ENCODE assay signal across 18 mouse cellular contexts in genomic region chr7:45308551-45309240, GRCm38 (mm10). TPM values are rescaled to one million over a fixed set of nuclear protein-coding genes. Genes with fewer than 3 reads are reported as not detected.
A peak's percentile ranks its signal among the peaks of the same experiment; 100 is the strongest.
DNase-seq lines count a peak whose midpoint lies in the region; ATAC-seq and TF ChIP-seq lines count a peak whose summit lies in the region.
"Had no signal": no experiment of that assay in that cellular context is flagged by ENCODE, and none has a peak within 500 bp of the region (broad histone marks: within the 10 kb centered on the region; RNA-seq: fewer than 3 reads in every experiment).

No protein-coding gene starts in this region.

- H3K27ac ChIP-seq in hindbrain, embryonic 10.5 days, result peak overlapping the region; percentile 70
- no peak overlapping the region for H3K27ac ChIP-seq in hindbrain, embryonic 16.5 days (ENCODE audit: low read depth, low read length)
- H3K27ac ChIP-seq in midbrain, embryonic 11.5 days (ENCODE audit: low read depth, low read length), result no peak overlapping the region
- H3K27ac ChIP-seq in midbrain, embryonic 14.5 days (replicated peaks; ENCODE audit: low read depth, low read length), result no peak overlapping the region
- H3K27ac ChIP-seq in ES-Bruce4 (ENCODE audit: insufficient read depth, low read length), result no peak overlapping the region
- H3K27ac ChIP-seq: forebrain, embryonic 15.5 days; lung, embryonic 15.5 days had no signal

- no peak overlapping the region for H3K4me2 ChIP-seq in hindbrain, embryonic 16.5 days (ENCODE audit: low read length)
- no peak overlapping the region for H3K4me2 ChIP-seq in midbrain, embryonic 11.5 days
- H3K4me2 ChIP-seq in midbrain, embryonic 14.5 days (ENCODE audit: low read length), result no peak overlapping the region
- H3K4me2 ChIP-seq: forebrain, embryonic 15.5 days; lung, embryonic 15.5 days had no signal

- TF ChIP-seq EP300 in ES-Bruce4 (IDR thresholded peaks at IDR 0.05; ENCODE audit: insufficient read depth, low read depth, low read length), result no peak

- no peak for DNase-seq in hindbrain, embryonic 10.5 days (ENCODE audit: low spot score)
- no peak for DNase-seq in midbrain, embryonic 11.5 days (ENCODE audit: low spot score, missing footprints)
- DNase-seq in midbrain, embryonic 14.5 days, result no peak
- no peak for DNase-seq in urinary bladder, postnatal 14 days (ENCODE audit: low spot score)
- no peak for DNase-seq in layer of hippocampus, adult 9-11 months

- peaks cover 40% of the 10 kb centered on the region for H3K4me1 ChIP-seq in hindbrain, embryonic 10.5 days (replicated peaks)
- peaks cover 11% of the 10 kb centered on the region for H3K4me1 ChIP-seq in hindbrain, embryonic 16.5 days (ENCODE audit: control insufficient read depth, insufficient read depth, low read depth, low read length)
- peaks cover 12% of the 10 kb centered on the region for H3K4me1 ChIP-seq in midbrain, embryonic 11.5 days (ENCODE audit: control insufficient read depth, insufficient read depth, low read length)
- peaks cover 12% of the 10 kb centered on the region for H3K4me1 ChIP-seq in midbrain, embryonic 14.5 days (ENCODE audit: control insufficient read depth, insufficient read depth, low read length)
- no peaks in the 10 kb centered on the region for H3K4me1 ChIP-seq in ES-Bruce4 (ENCODE audit: control insufficient read depth, insufficient read depth, low read length)

- no peak overlapping the region for H3K9ac ChIP-seq in hindbrain, embryonic 16.5 days (ENCODE audit: low read depth, low read length)
- peak overlapping the region; percentile 16; the same call in 1 of the 2 replicates for H3K9ac ChIP-seq in midbrain, embryonic 11.5 days (ENCODE audit: low read length)
- H3K9ac ChIP-seq in midbrain, embryonic 14.5 days (replicated peaks; ENCODE audit: low read length), result no peak overlapping the region; the same call in 1 of the 2 replicates
- no peak overlapping the region; the same call in 1 of the 2 replicates for H3K9ac ChIP-seq in ES-Bruce4 (ENCODE audit: low read depth, poor library complexity, severe bottlenecking)
- H3K9ac ChIP-seq: forebrain, embryonic 15.5 days; lung, embryonic 15.5 days had no signal

- WGBS in hindbrain, embryonic 10.5 days, result 66% methylated on average over 15 of the region's 15 CpGs
- WGBS in hindbrain, embryonic 16.5 days, result 69% methylated on average over 15 of the region's 15 CpGs
- WGBS in midbrain, embryonic 11.5 days, result 66% methylated on average over 15 of the region's 15 CpGs
- WGBS in midbrain, embryonic 14.5 days, result 66% methylated on average over 15 of the region's 15 CpGs

- TF ChIP-seq CTCF in ES-Bruce4 (IDR thresholded peaks at IDR 0.05; ENCODE audit: low read depth, low read length), result no peak

- H3K36me3 ChIP-seq in hindbrain, embryonic 10.5 days, result no peaks in the 10 kb centered on the region
- H3K36me3 ChIP-seq in hindbrain, embryonic 16.5 days (ENCODE audit: control insufficient read depth, insufficient read depth, low read length), result peaks cover 5% of the 10 kb centered on the region; the same call in 1 of the 2 replicates
- H3K36me3 ChIP-seq in midbrain, embryonic 11.5 days (ENCODE audit: control insufficient read depth, insufficient read depth, low read length), result no peaks in the 10 kb centered on the region
- H3K36me3 ChIP-seq in midbrain, embryonic 14.5 days (ENCODE audit: control insufficient read depth, insufficient read depth, low read length), result no peaks in the 10 kb centered on the region
- H3K36me3 ChIP-seq in ES-Bruce4 (ENCODE audit: control insufficient read depth, insufficient read depth, low read length, poor library complexity, severe bottlenecking), result peaks cover 2% of the 10 kb centered on the region; the same call in 1 of the 2 replicates
- H3K36me3 ChIP-seq: forebrain, embryonic 15.5 days; lung, embryonic 15.5 days had no signal

- TF ChIP-seq POLR2A in ES-Bruce4 (IDR thresholded peaks at IDR 0.05; ENCODE audit: insufficient read depth, low read length), result no peak

- H3K27me3 ChIP-seq in hindbrain, embryonic 10.5 days (ENCODE audit: insufficient read depth, poor library complexity, severe bottlenecking), result peaks cover 10% of the 10 kb centered on the region; the same call in 1 of the 2 replicates
- no peaks in the 10 kb centered on the region for H3K27me3 ChIP-seq in hindbrain, embryonic 16.5 days (replicated peaks; ENCODE audit: control insufficient read depth, insufficient read depth, low read length)
- H3K27me3 ChIP-seq in midbrain, embryonic 11.5 days (ENCODE audit: control insufficient read depth, insufficient read depth, low read length), result no peaks in the 10 kb centered on the region
- no peaks in the 10 kb centered on the region for H3K27me3 ChIP-seq in midbrain, embryonic 14.5 days (ENCODE audit: control insufficient read depth, insufficient read depth, low read length)
- H3K27me3 ChIP-seq in ES-Bruce4 (ENCODE audit: control insufficient read depth, insufficient read depth, low read length, poor library complexity, severe bottlenecking), result no peaks in the 10 kb centered on the region
- H3K27me3 ChIP-seq: forebrain, embryonic 15.5 days; lung, embryonic 15.5 days had no signal

- ATAC-seq in hindbrain, embryonic 16.5 days, result no peak
- peak; percentile 25; the same call in 1 of the 2 replicates for ATAC-seq in midbrain, embryonic 11.5 days (ENCODE audit: low FRiP score)
- ATAC-seq in midbrain, embryonic 14.5 days (ENCODE audit: low FRiP score, low TSS enrichment), result no peak
- ATAC-seq in megakaryocyte, adult 5-6 weeks (ENCODE audit: poor library complexity, severe bottlenecking), result peak; percentile 39; the same call in 1 of the 2 replicates
- ATAC-seq: intestine, postnatal 0 days had no signal

- H3K4me3 ChIP-seq in hindbrain, embryonic 10.5 days, result no peak overlapping the region
- no peak overlapping the region for H3K4me3 ChIP-seq in hindbrain, embryonic 16.5 days (ENCODE audit: low read length)
- H3K4me3 ChIP-seq in midbrain, embryonic 11.5 days (ENCODE audit: low read depth, low read length), result no peak overlapping the region
- H3K4me3 ChIP-seq in midbrain, embryonic 14.5 days (replicated peaks; ENCODE audit: low read depth, low read length), result no peak overlapping the region
- peak overlapping the region; percentile 31 for H3K4me3 ChIP-seq in ES-Bruce4 (ENCODE audit: low read depth, low read length)
- H3K4me3 ChIP-seq: forebrain, embryonic 15.5 days; lung, embryonic 15.5 days; myocyte had no signal

- H3K9me3 ChIP-seq in hindbrain, embryonic 10.5 days, result no peaks in the 10 kb centered on the region
- no peaks in the 10 kb centered on the region for H3K9me3 ChIP-seq in hindbrain, embryonic 16.5 days (ENCODE audit: control insufficient read depth, low read length)
- H3K9me3 ChIP-seq in midbrain, embryonic 11.5 days (ENCODE audit: control insufficient read depth, low read length), result no peaks in the 10 kb centered on the region
- H3K9me3 ChIP-seq in midbrain, embryonic 14.5 days (ENCODE audit: control insufficient read depth, low read length), result no peaks in the 10 kb centered on the region
- H3K9me3 ChIP-seq in ES-Bruce4 (replicated peaks; ENCODE audit: control insufficient read depth, insufficient read depth, low read length, poor library complexity, severe bottlenecking), result no peaks in the 10 kb centered on the region
- H3K9me3 ChIP-seq: forebrain, embryonic 15.5 days; lung, embryonic 15.5 days had no signal

RNA-seq across cellular contexts. Expression of gene Trpm4, which starts 24.9 kb away (rescaled TPM):
- polyA plus RNA-seq in hindbrain, embryonic 10.5 days (2016; fragmentation: Nextera tagmentation; extraction: Ambion mirVana), result 10.5 and 12.5 TPM in 2 replicates
- polyA plus RNA-seq in hindbrain, embryonic 16.5 days (2015; fragmentation: Nextera tagmentation; extraction: Ambion mirVana), result 13.3 and 14.2 TPM in 2 replicates
- polyA plus RNA-seq in midbrain, embryonic 11.5 days (2014; fragmentation: Nextera tagmentation; extraction: Ambion mirVana), result 4.4 and 6.1 TPM in 2 replicates
- 8.4 and 9.5 TPM in 2 replicates for polyA plus RNA-seq in midbrain, embryonic 14.5 days (2014; fragmentation: Nextera tagmentation; extraction: Ambion mirVana)
- polyA plus RNA-seq in ES-Bruce4 (2011; ENCODE audit: insufficient read depth, insufficient read length, low read depth, missing spikeins), result 18.9 and 19.8 TPM in 2 replicates
- 3.2 and 4.7 TPM in 2 replicates for total RNA-seq in megakaryocyte, adult 5-6 weeks (2015)
- total RNA-seq in megakaryocyte, adult 5-6 weeks (2017), result 4.8 and 5.4 TPM in 2 replicates

RNA-seq across cellular contexts. Expression of gene Hrc, which starts 26.4 kb away (rescaled TPM):
- 0.36 and 0.42 TPM in 2 replicates for polyA plus RNA-seq in hindbrain, embryonic 10.5 days (2016; fragmentation: Nextera tagmentation; extraction: Ambion mirVana)
- 0.28 and 0.72 TPM in 2 replicates for polyA plus RNA-seq in hindbrain, embryonic 16.5 days (2015; fragmentation: Nextera tagmentation; extraction: Ambion mirVana)
- polyA plus RNA-seq in midbrain, embryonic 11.5 days (2014; fragmentation: Nextera tagmentation; extraction: Ambion mirVana), result 0.11 and 0.19 TPM in 2 replicates
- polyA plus RNA-seq in midbrain, embryonic 14.5 days (2014; fragmentation: Nextera tagmentation; extraction: Ambion mirVana), result not detected in 2 replicates
- 5.2 and 6.9 TPM in 2 replicates for polyA plus RNA-seq in ES-Bruce4 (2011; ENCODE audit: insufficient read depth, insufficient read length, low read depth, missing spikeins)
- total RNA-seq in megakaryocyte, adult 5-6 weeks (2015), result not detected in 2 replicates
- 0.07 TPM in 1 of 2 replicates, not detected in the other for total RNA-seq in megakaryocyte, adult 5-6 weeks (2017)

RNA-seq across cellular contexts. Expression of gene Slc6a21, which starts 31.4 kb away (rescaled TPM):
- polyA plus RNA-seq in hindbrain, embryonic 10.5 days (2016; fragmentation: Nextera tagmentation; extraction: Ambion mirVana), result not detected in 2 replicates
- not detected in 2 replicates for polyA plus RNA-seq in hindbrain, embryonic 16.5 days (2015; fragmentation: Nextera tagmentation; extraction: Ambion mirVana)
- not detected in 2 replicates for polyA plus RNA-seq in midbrain, embryonic 11.5 days (2014; fragmentation: Nextera tagmentation; extraction: Ambion mirVana)
- polyA plus RNA-seq in midbrain, embryonic 14.5 days (2014; fragmentation: Nextera tagmentation; extraction: Ambion mirVana), result not detected in 2 replicates
- polyA plus RNA-seq in ES-Bruce4 (2011; ENCODE audit: insufficient read depth, insufficient read length, low read depth, missing spikeins), result not detected in 2 replicates
- total RNA-seq in megakaryocyte, adult 5-6 weeks (2015), result 0.27 and 0.78 TPM in 2 replicates
- not detected in 2 replicates for total RNA-seq in megakaryocyte, adult 5-6 weeks (2017)
- total RNA-seq: adrenal gland, postnatal 4 days; gastrocnemius, postnatal 4 days; heart, postnatal 25 days; left cerebral cortex, postnatal 4 days had no signal
- polyA plus RNA-seq: C2C12; embryonic facial prominence, embryonic 11.5 days; forebrain, embryonic 15.5 days; intestine, postnatal 0 days; myocyte had no signal

RNA-seq across cellular contexts. Expression of gene Ppfia3, which starts 58.1 kb away (rescaled TPM):
- 8.4 and 12.9 TPM in 2 replicates for polyA plus RNA-seq in hindbrain, embryonic 10.5 days (2016; fragmentation: Nextera tagmentation; extraction: Ambion mirVana)
- 28.5 and 28.6 TPM in 2 replicates for polyA plus RNA-seq in hindbrain, embryonic 16.5 days (2015; fragmentation: Nextera tagmentation; extraction: Ambion mirVana)
- polyA plus RNA-seq in midbrain, embryonic 11.5 days (2014; fragmentation: Nextera tagmentation; extraction: Ambion mirVana), result 7.7 and 8.1 TPM in 2 replicates
- polyA plus RNA-seq in midbrain, embryonic 14.5 days (2014; fragmentation: Nextera tagmentation; extraction: Ambion mirVana), result 26.9 and 28.0 TPM in 2 replicates
- 7.2 and 9.3 TPM in 2 replicates for polyA plus RNA-seq in ES-Bruce4 (2011; ENCODE audit: insufficient read depth, insufficient read length, low read depth, missing spikeins)
- 0.50 TPM in 1 of 2 replicates, not detected in the other for total RNA-seq in megakaryocyte, adult 5-6 weeks (2015)
- total RNA-seq in megakaryocyte, adult 5-6 weeks (2017), result not detected in 2 replicates

Comparison
In these comparisons a context has a peak if more than half of its experiments do, and no peak if none do; other contexts are left out.
1. ATAC-seq: peak in midbrain, embryonic 11.5 days (single experiment) and megakaryocyte, adult 5-6 weeks (single experiment); none in hindbrain, embryonic 16.5 days (single experiment) and midbrain, embryonic 14.5 days (single experiment).